Mouse (Mus musculus) MEL (cell line): ENCODE data around the gene Nipbl. TPM values are rescaled to one million over a fixed set of nuclear protein-coding genes. Genes with fewer than 3 reads are reported as not detected.

Experiments
- DNase-seq: peaks from one replicate; pipeline ENCODE4 v3.0.0; 2011; ENCODE audit warnings: low read depth, low spot score
- H3K27ac ChIP-seq: 2 replicates; pipeline ENCODE4 v1.5.1; 2012; ENCODE audit warnings: low read depth, mild to moderate bottlenecking, control low read depth, low read length, moderate library complexity; ENCODE audit not compliant: control insufficient read depth
- H3K27me3 ChIP-seq, 2 experiments: fragments of 150-350 bp in 1 of 2; sonication (generic) in 1 of 2; 2 replicates each; pipeline ENCODE4 v1.6.1; 2012; ENCODE audit warnings: low read length in 2 of 2, mild to moderate bottlenecking in 2 of 2, improper control_type of control experiment in 1 of 2, moderate library complexity in 1 of 2; ENCODE audit not compliant: insufficient read depth in 2 of 2, control insufficient read depth in 1 of 2
- H3K36me3 ChIP-seq, 2 experiments: 2 replicates each; pipeline ENCODE4 v1.6.1; 2012 to 2014; ENCODE audit warnings: low read length in 2 of 2, improper control_type of control experiment in 1 of 2, inconsistent platforms in 1 of 2, mild to moderate bottlenecking in 1 of 2; ENCODE audit not compliant: insufficient read depth in 2 of 2, control insufficient read depth in 1 of 2
- H3K4me1 ChIP-seq, 2 experiments: fragments of 150-350 bp in 1 of 2; sonication (generic) in 1 of 2; 2 replicates each; pipeline ENCODE4 v1.6.1; 2012; ENCODE audit warnings: low read length in 2 of 2, improper control_type of control experiment in 1 of 2, mild to moderate bottlenecking in 1 of 2; ENCODE audit not compliant: insufficient read depth in 2 of 2, control insufficient read depth in 1 of 2
- H3K4me3 ChIP-seq, 2 experiments: fragments of 150-350 bp in 1 of 2; sonication (generic) in 1 of 2; 2 replicates each; pipeline ENCODE4 v1.5.1; 2012; ENCODE audit warnings: low read depth in 2 of 2, low read length in 2 of 2, mild to moderate bottlenecking in 2 of 2, moderate library complexity in 2 of 2, control low read depth in 1 of 2, improper control_type of control experiment in 1 of 2; ENCODE audit not compliant: control insufficient read depth in 1 of 2, insufficient read depth in 1 of 2
- H3K79me2 ChIP-seq: 2 replicates; pipeline ENCODE4 v1.6.1; 2012; ENCODE audit warnings: mild to moderate bottlenecking, low read length, moderate library complexity; ENCODE audit not compliant: control insufficient read depth, poor library complexity, insufficient read depth
- H3K9ac ChIP-seq: 2 replicates; pipeline ENCODE4 v1.6.1; 2012; ENCODE audit warnings: low read depth, mild to moderate bottlenecking, control low read depth, low read length, moderate library complexity; ENCODE audit not compliant: control insufficient read depth, poor library complexity, severe bottlenecking
- H3K9me3 ChIP-seq: fragments of 150-350 bp; sonication (generic); replicated peaks from 2 replicates; pipeline ENCODE4 v1.6.1; 2012; ENCODE audit warnings: mild to moderate bottlenecking, low read length, improper control_type of control experiment, moderate library complexity; ENCODE audit not compliant: insufficient read depth
- BHLHE40 ChIP-seq: IDR thresholded peaks from 2 replicates; pipeline ENCODE4 v1.6.1; 2012; ENCODE audit warnings: low read depth, mild to moderate bottlenecking, inconsistent platforms, low read length, improper control_type of control experiment, borderline replicate concordance
- CHD1 ChIP-seq: IDR thresholded peaks from 2 replicates; pipeline ENCODE4 v1.6.1; 2012; ENCODE audit warnings: low read depth, mild to moderate bottlenecking, inconsistent platforms, low read length, improper control_type of control experiment
- CHD2 ChIP-seq: IDR thresholded peaks from 2 replicates; pipeline ENCODE4 v1.6.1; 2011; ENCODE audit warnings: low read length, improper control_type of control experiment
- CTCF ChIP-seq, 3 experiments: IDR thresholded peaks in 2 of 3; conservative IDR thresholded peaks in 1 of 3; 2 replicates each; pipeline ENCODE4 v1.5.1; 2011 to 2012; ENCODE audit warnings: low read length in 3 of 3, low read depth in 2 of 3, mild to moderate bottlenecking in 2 of 3, improper control_type of control experiment in 1 of 3, inconsistent platforms in 1 of 3, mixed read lengths in 1 of 3, moderate library complexity in 1 of 3; ENCODE audit not compliant: control insufficient read depth in 1 of 3, insufficient read depth in 1 of 3, poor library complexity in 1 of 3, severe bottlenecking in 1 of 3
- E2F4 ChIP-seq: IDR thresholded peaks from 2 replicates; pipeline ENCODE4 v1.6.1; 2011; ENCODE audit warnings: low read depth, low read length, improper control_type of control experiment, borderline replicate concordance
- ELF1 ChIP-seq: IDR thresholded peaks from 2 replicates; pipeline ENCODE4 v1.6.1; 2014; ENCODE audit warnings: low read depth, mild to moderate bottlenecking, inconsistent platforms, low read length, improper control_type of control experiment, moderate library complexity
- EP300 ChIP-seq, 2 experiments: IDR thresholded peaks; 2 replicates each; pipeline ENCODE4 v1.6.1; 2011; ENCODE audit warnings: improper control_type of control experiment in 2 of 2, low read length in 2 of 2, low read depth in 1 of 2, mild to moderate bottlenecking in 1 of 2
- ETS1 ChIP-seq: IDR thresholded peaks from 2 replicates; pipeline ENCODE4 v1.6.1; 2012; ENCODE audit warnings: low read depth, mild to moderate bottlenecking, inconsistent platforms, low read length, improper control_type of control experiment, moderate library complexity
- GABPA ChIP-seq: IDR thresholded peaks from 2 replicates; pipeline ENCODE4 v1.6.1; 2012; ENCODE audit warnings: low read depth, mild to moderate bottlenecking, inconsistent platforms, low read length, improper control_type of control experiment, moderate library complexity
- GATA1 ChIP-seq: IDR thresholded peaks from 2 replicates; pipeline ENCODE4 v1.6.1; 2011; ENCODE audit warnings: low read depth, low read length, improper control_type of control experiment
- HCFC1 ChIP-seq: IDR thresholded peaks from 2 replicates; pipeline ENCODE4 v1.6.1; 2012; ENCODE audit warnings: low read depth, mild to moderate bottlenecking, inconsistent platforms, low read length, improper control_type of control experiment, moderate library complexity
- JUND ChIP-seq: IDR thresholded peaks from 2 replicates; pipeline ENCODE4 v1.6.1; 2011; ENCODE audit warnings: low read depth, mild to moderate bottlenecking, improper control_type of control experiment, low read length
- KAT2A ChIP-seq: conservative IDR thresholded peaks from 2 replicates; pipeline ENCODE4 v1.6.1; 2012; ENCODE audit warnings: low read depth, low read length, improper control_type of control experiment, inconsistent platforms
- MAFK ChIP-seq: IDR thresholded peaks from 2 replicates; pipeline ENCODE4 v1.6.1; 2011; ENCODE audit warnings: low read depth, mild to moderate bottlenecking, low read length, improper control_type of control experiment, borderline replicate concordance
- MAX ChIP-seq: IDR thresholded peaks from 2 replicates; pipeline ENCODE4 v1.6.1; 2011; ENCODE audit warnings: low read length, improper control_type of control experiment
- MAZ ChIP-seq: IDR thresholded peaks from 2 replicates; pipeline ENCODE4 v1.6.1; 2012; ENCODE audit warnings: low read depth, mild to moderate bottlenecking, inconsistent platforms, low read length, improper control_type of control experiment
- MEF2A ChIP-seq: IDR thresholded peaks from 2 replicates; pipeline ENCODE4 v1.6.1; 2014; ENCODE audit warnings: low read depth, mild to moderate bottlenecking, inconsistent platforms, low read length, improper control_type of control experiment; ENCODE audit not compliant: poor library complexity, insufficient replicate concordance, severe bottlenecking; ENCODE audit errors: extremely low read depth
- MXI1 ChIP-seq: IDR thresholded peaks from 2 replicates; pipeline ENCODE4 v1.6.1; 2011; ENCODE audit warnings: mild to moderate bottlenecking, low read depth, low read length, improper control_type of control experiment
- MYB ChIP-seq: IDR thresholded peaks from 2 replicates; pipeline ENCODE4 v1.6.1; 2011; ENCODE audit warnings: mild to moderate bottlenecking, low read depth, low read length, improper control_type of control experiment
- MYC ChIP-seq: IDR thresholded peaks from 2 replicates; pipeline ENCODE4 v1.6.1; 2011; ENCODE audit warnings: low read depth, mild to moderate bottlenecking, low read length, improper control_type of control experiment, moderate library complexity
- NRF1 ChIP-seq: IDR thresholded peaks from 2 replicates; pipeline ENCODE4 v1.6.1; 2014; ENCODE audit warnings: low read depth, mild to moderate bottlenecking, inconsistent platforms, low read length, improper control_type of control experiment, moderate library complexity; ENCODE audit not compliant: poor library complexity, insufficient read depth, severe bottlenecking
- POLR2AphosphoS2 ChIP-seq: IDR thresholded peaks from 2 replicates; pipeline ENCODE4 v1.6.1; 2011; ENCODE audit warnings: low read length, improper control_type of control experiment
- POLR2AphosphoS5 ChIP-seq: IDR thresholded peaks from 2 replicates; pipeline ENCODE4 v1.6.1; 2012; ENCODE audit warnings: low read depth, borderline replicate concordance, mild to moderate bottlenecking, inconsistent platforms, low read length, moderate library complexity, mixed read lengths
- RAD21 ChIP-seq: IDR thresholded peaks from 2 replicates; pipeline ENCODE4 v1.6.1; 2011; ENCODE audit warnings: mild to moderate bottlenecking, low read depth, low read length, improper control_type of control experiment
- RCOR1 ChIP-seq: IDR thresholded peaks from 2 replicates; pipeline ENCODE4 v1.6.1; 2012; ENCODE audit warnings: low read depth, mild to moderate bottlenecking, inconsistent platforms, low read length, improper control_type of control experiment
- SIN3A ChIP-seq: IDR thresholded peaks from 2 replicates; pipeline ENCODE4 v1.6.1; 2012; ENCODE audit warnings: low read length, improper control_type of control experiment, inconsistent platforms
- SMC3 ChIP-seq: IDR thresholded peaks from 2 replicates; pipeline ENCODE4 v1.6.1; 2011; ENCODE audit warnings: low read depth, low read length, improper control_type of control experiment
- TBP ChIP-seq: IDR thresholded peaks from 2 replicates; pipeline ENCODE4 v1.8.0; 2011; ENCODE audit warnings: low read depth, low read length, improper control_type of control experiment
- TCF12 ChIP-seq: IDR thresholded peaks from 2 replicates; pipeline ENCODE4 v1.6.1; 2014; ENCODE audit warnings: low read depth, mild to moderate bottlenecking, inconsistent platforms, low read length, improper control_type of control experiment, moderate library complexity
- UBTF ChIP-seq: IDR thresholded peaks from 2 replicates; pipeline ENCODE4 v1.6.1; 2012; ENCODE audit warnings: low read depth, mild to moderate bottlenecking, inconsistent platforms, low read length, improper control_type of control experiment, moderate library complexity, borderline replicate concordance; ENCODE audit not compliant: insufficient read depth
- USF1 ChIP-seq: IDR thresholded peaks from 2 replicates; pipeline ENCODE4 v1.6.1; 2014; ENCODE audit warnings: low read depth, mild to moderate bottlenecking, inconsistent platforms, low read length, improper control_type of control experiment, moderate library complexity
- USF2 ChIP-seq, 2 experiments: IDR thresholded peaks; 2 replicates each; pipeline ENCODE4 v1.6.1; 2011 to 2012; ENCODE audit warnings: improper control_type of control experiment in 2 of 2, low read length in 2 of 2, borderline replicate concordance in 1 of 2, inconsistent platforms in 1 of 2, low read depth in 1 of 2, mild to moderate bottlenecking in 1 of 2; ENCODE audit not compliant: insufficient read depth in 1 of 2
- ZC3H11A ChIP-seq: IDR thresholded peaks from 2 replicates; pipeline ENCODE4 v1.6.1; 2012; ENCODE audit warnings: low read depth, mild to moderate bottlenecking, inconsistent platforms, low read length, improper control_type of control experiment
- ZNF384 ChIP-seq: IDR thresholded peaks from 2 replicates; pipeline ENCODE4 v1.6.1; 2012; ENCODE audit warnings: low read depth, mild to moderate bottlenecking, inconsistent platforms, low read length, improper control_type of control experiment
- polyA plus RNA-seq, 2 experiments: library from polyadenylated mRNA; stranded (reverse) in 1 of 2; unstranded in 1 of 2; fragments of >175 nt in 1 of 2; fragments of >200 nt in 1 of 2; gene quantifications; 2 replicates each; pipeline versions ENCODE4 v1.2.1 to v1.2.4; 2012; ENCODE audit warnings: low replicate concordance in 2 of 2, low read depth in 1 of 2; ENCODE audit not compliant: insufficient read length in 2 of 2, insufficient read depth in 1 of 2, missing spikeins in 1 of 2
- total RNA-seq: library from RNA; depleted of rRNA; stranded (reverse); fragments of 300-350 nt; gene quantifications from 2 replicates; pipeline ENCODE4 v1.2.3, GENCODE M21; 2012

The Nipbl gene
- total and polyA plus RNA-seq, 3 experiments, result 21.8 to 66.3 (median 35.6) TPM

DNA sequence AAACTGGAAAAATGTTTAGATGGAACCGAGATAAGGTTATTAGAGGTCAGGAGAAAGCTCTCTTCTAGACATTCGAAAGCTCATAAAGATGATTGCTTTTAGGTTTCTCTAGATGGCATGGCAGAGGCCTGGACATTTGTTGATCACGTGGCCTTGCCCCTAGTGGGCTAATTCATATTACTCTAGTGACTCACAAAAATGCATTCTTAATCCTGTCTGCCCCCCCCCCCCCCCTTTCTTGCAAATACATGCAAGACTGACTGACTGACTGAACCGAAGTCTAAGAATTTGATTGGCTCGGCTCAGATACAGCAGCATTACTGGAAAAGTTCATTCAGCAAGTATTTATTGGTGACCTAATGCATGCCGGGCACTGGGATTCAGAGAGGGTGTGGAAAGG lies 2.2 kb upstream of the Nipbl start:
- TF ChIP-seq NRF1 (no peak), CTCF (IDR thresholded peaks at IDR 0.05 in 2 of 3, conservative IDR thresholded peaks at IDR 0.05 in 1 of 3; ENCODE audit: control insufficient read depth in 1 of 3, insufficient read depth in 1 of 3, low read depth in 2 of 3, low read length in 3 of 3, poor library complexity in 1 of 3, severe bottlenecking in 1 of 3) (peak in 2 of 3 experiments; percentile 24 to 43; a peak in 4 of 6 replicates), RAD21 (no peak), ELF1 (no peak), EP300 (IDR thresholded peaks at IDR 0.05; ENCODE audit: low read depth in 1 of 2, low read length in 2 of 2) (peak; percentile 13; a peak in 1 of 4 replicates), POLR2AphosphoS2 (0 out of 2 replicates have a peak, but pooled peaks have one; percentile 38), MYB (no peak), CHD2 (no peak), MEF2A (no peak), MAX (peak; percentile 94), TBP (0 out of 2 replicates have a peak, but pooled peaks have one; percentile 48), E2F4 (no peak), MXI1 (peak; percentile 91), JUND (no peak), ZC3H11A (no peak), RCOR1 (no peak), HCFC1 (peak; percentile 46; the same call in 1 of the 2 replicates), MYC (peak; percentile 76), SIN3A (peak; percentile 72), USF2 (IDR thresholded peaks at IDR 0.05; ENCODE audit: borderline replicate concordance in 1 of 2, insufficient read depth in 1 of 2, low read depth in 1 of 2, low read length in 2 of 2) (peak; percentile 45 to 84; a peak in 3 of 4 replicates), ETS1 (peak; percentile 48), POLR2AphosphoS5 (no peak), CHD1 (no peak), GABPA (no peak), SMC3 (no peak), GATA1 (no peak), BHLHE40 (peak; percentile 47; the same call in 1 of the 2 replicates), TCF12 (no peak), ZNF384 (0 out of 2 replicates have a peak, but pooled peaks have one; percentile 22), UBTF (no peak), KAT2A (no peak), MAZ (no peak), USF1 (peak; percentile 96), MAFK (no peak)
- TF ChIP-seq, all 39 proteins: peak for 14
- Histone ChIP-seq H3K4me1 (peaks cover 6 to 16% of the 10 kb centered on the region in 2 experiments), H3K27ac (peak overlapping the region; percentile 69), H3K27me3 (no peaks in the 10 kb centered on the region), H3K36me3 (peaks cover 0 to 14% of the 10 kb centered on the region in 2 experiments; a peak in 2 of 4 replicates), H3K4me3 (peak overlapping the region; percentile 64 to 86), H3K79me2 (peaks cover 53% of the 10 kb centered on the region), H3K9me3 (no peaks in the 10 kb centered on the region), H3K9ac (peak overlapping the region; percentile 93)
- DNase-seq, result peak; percentile 91
